Mouse (Mus musculus) ES-E14 (cell line): ENCODE measurements at regions not wholly inside any gene's neighbourhood (a gene's known extent, or its start where the extent isn't known, plus 50 kb on each side); places are given as distances from the start of the nearest gene placed in this dataset.

Experiments
- DNase-seq: peaks from one replicate; pipeline ENCODE4 v3.0.0-alpha.2; 2013; ENCODE audit warnings: low read depth, low spot score
- H3K27ac ChIP-seq: 2 replicates; pipeline ENCODE4 v1.5.1; 2012; ENCODE audit warnings: low read depth, mild to moderate bottlenecking, low read length, moderate library complexity, mixed read lengths; ENCODE audit not compliant: poor library complexity, insufficient read depth, severe bottlenecking
- H3K36me3 ChIP-seq: 2 replicates; pipeline ENCODE4 v1.6.1; 2012; ENCODE audit warnings: mild to moderate bottlenecking, low read length, moderate library complexity, mixed read lengths; ENCODE audit not compliant: control insufficient read depth, poor library complexity, insufficient read depth, severe bottlenecking
- H3K4me1 ChIP-seq, 2 experiments: fragments of 150-350 bp in 1 of 2; sonication (generic) in 1 of 2; 2 replicates each; pipeline ENCODE4 v1.6.1; 2012; ENCODE audit warnings: low read length in 2 of 2, mild to moderate bottlenecking in 1 of 2, mixed read lengths in 1 of 2; ENCODE audit not compliant: control insufficient read depth in 2 of 2, insufficient read depth in 2 of 2, poor library complexity in 1 of 2
- H3K4me3 ChIP-seq, 2 experiments: fragments of 150-350 bp in 1 of 2; sonication (generic) in 1 of 2; 2 replicates each; pipeline ENCODE4 v1.5.1; 2012; ENCODE audit warnings: low read length in 2 of 2, low read depth in 1 of 2, mild to moderate bottlenecking in 1 of 2, mixed read lengths in 1 of 2; ENCODE audit not compliant: insufficient read depth in 1 of 2, poor library complexity in 1 of 2, severe bottlenecking in 1 of 2
- H3K9ac ChIP-seq: 2 replicates; pipeline ENCODE4 v1.6.1; 2012; ENCODE audit warnings: low read depth, mild to moderate bottlenecking, low read length, mixed read lengths; ENCODE audit not compliant: poor library complexity, insufficient read depth, severe bottlenecking
- H3K9me3 ChIP-seq: fragments of 150-350 bp; sonication (generic); 2 replicates; pipeline ENCODE4 v1.6.1; 2012; ENCODE audit warnings: low read depth, mild to moderate bottlenecking, low read length; ENCODE audit not compliant: control insufficient read depth, insufficient read depth
- CHD2 ChIP-seq: IDR thresholded peaks from 2 replicates; pipeline ENCODE4 v1.6.1; 2014; ENCODE audit warnings: mild to moderate bottlenecking, low read depth, low read length, inconsistent platforms
- HCFC1 ChIP-seq: IDR thresholded peaks from 2 replicates; pipeline ENCODE4 v1.6.1; 2012; ENCODE audit warnings: low read length, inconsistent platforms, borderline replicate concordance; ENCODE audit not compliant: insufficient read depth
- MAFK ChIP-seq: IDR thresholded peaks from 2 replicates; pipeline ENCODE4 v1.6.1; 2014; ENCODE audit warnings: mild to moderate bottlenecking, low read depth, low read length, inconsistent platforms; ENCODE audit not compliant: insufficient read depth
- ZC3H11A ChIP-seq: IDR thresholded peaks from 2 replicates; pipeline ENCODE4 v1.6.1; 2012; ENCODE audit warnings: low read depth, mild to moderate bottlenecking, inconsistent platforms, low read length, borderline replicate concordance
- ZNF384 ChIP-seq: IDR thresholded peaks from 2 replicates; pipeline ENCODE4 v1.6.1; 2012; ENCODE audit warnings: low read depth, low read length, inconsistent platforms
- in situ Hi-C, 2 experiments: fragments of 600-800 bp; cut with MboI; formaldehyde crosslinking; loops; one replicate each; pipeline ENCODE4 v1.15.1; 2025; ENCODE audit warnings: low sequenced_read_pairs in 2 of 2, inconsistent platforms in 1 of 2; ENCODE audit not compliant: unreplicated experiment in 2 of 2

DNA sequence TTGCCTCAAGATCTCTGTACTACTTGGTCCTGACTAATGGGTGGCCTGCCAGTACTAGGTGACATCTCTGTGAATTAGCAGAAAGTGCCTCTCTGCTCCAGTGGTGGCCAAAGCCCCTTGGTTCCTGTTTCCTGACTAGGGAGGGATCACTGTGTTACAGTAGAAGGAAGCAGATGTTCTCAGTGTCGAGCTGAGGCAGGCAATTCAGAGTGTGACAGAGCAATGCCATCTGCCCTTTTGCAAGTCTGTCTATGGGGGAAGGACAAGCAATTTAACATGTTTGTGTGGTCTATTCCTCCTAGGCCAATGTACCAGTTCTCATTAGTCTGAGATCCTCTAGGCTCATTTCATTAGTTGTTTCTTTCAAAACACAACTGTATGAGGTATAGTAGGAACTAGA lies 1553.1 kb upstream of the Got2 start:
- no peaks in the 10 kb centered on the region for H3K4me1 ChIP-seq
- in situ Hi-C loops = no loop called here
- no peaks in the 10 kb centered on the region for H3K36me3 ChIP-seq
- no peak for TF ChIP-seq ZC3H11A
- TF ChIP-seq MAFK = no peak
- no peak for TF ChIP-seq CHD2
- TF ChIP-seq HCFC1 = no peak
- TF ChIP-seq ZNF384 = no peak
- H3K4me3 ChIP-seq = no peak overlapping the region
- H3K9ac ChIP-seq = no peak overlapping the region
- no peak overlapping the region for H3K27ac ChIP-seq
- no peaks in the 10 kb centered on the region for H3K9me3 ChIP-seq
- DNase-seq = no peak

DNA sequence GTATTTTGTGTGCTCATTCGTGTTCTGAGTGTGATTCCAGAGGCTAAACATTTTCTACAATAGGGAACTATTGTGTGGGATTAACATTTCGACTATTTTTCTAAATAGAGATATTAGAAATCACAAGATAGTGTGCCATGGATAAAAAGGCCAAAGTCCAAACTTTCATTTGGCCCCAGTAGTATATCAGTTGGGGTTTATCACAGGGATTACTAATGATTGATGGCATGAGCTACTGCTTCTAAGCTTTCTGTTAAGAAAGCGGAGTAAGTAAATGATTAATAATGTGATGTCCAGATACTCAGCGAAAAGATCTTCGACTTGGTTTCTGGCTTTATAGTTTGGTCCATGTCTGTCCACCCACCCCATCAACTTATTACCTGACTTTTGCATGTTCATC lies 1545.2 kb upstream of the Got2 start:
- no peak overlapping the region for H3K27ac ChIP-seq

DNA sequence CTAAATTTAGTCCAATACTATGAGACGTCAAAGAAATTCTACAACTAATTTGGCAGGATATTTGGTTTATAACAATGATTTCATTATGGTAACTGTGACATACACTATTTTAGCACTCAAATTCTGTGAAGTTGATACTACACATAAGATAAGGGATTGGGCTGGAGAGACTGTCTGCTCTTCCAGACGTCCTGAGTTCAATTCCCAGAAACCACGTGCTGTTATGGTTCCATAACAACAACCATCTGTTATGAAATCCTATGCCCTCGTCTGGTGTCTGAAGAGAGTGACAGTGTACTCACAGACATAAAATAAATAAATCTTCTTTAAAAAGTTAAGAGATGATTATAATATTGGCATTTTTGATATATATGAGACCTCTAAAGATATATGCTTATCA lies 1543.1 kb upstream of the Got2 start:
- Histone ChIP-seq H3K9ac (no peak overlapping the region), H3K4me1 (no peaks in the 10 kb centered on the region), H3K9me3 (no peaks in the 10 kb centered on the region), H3K4me3 (no peak overlapping the region), H3K36me3 (no peaks in the 10 kb centered on the region), H3K27ac (no peak overlapping the region)
- in situ Hi-C loops = no loop called here
- DNase-seq = no peak
- TF ChIP-seq HCFC1 (no peak), ZNF384 (no peak), ZC3H11A (no peak), CHD2 (no peak), MAFK (no peak)

More for the DNA sequence above, 1545.2 kb upstream of the Got2 start:
- TF ChIP-seq ZNF384 = no peak
- TF ChIP-seq MAFK = no peak
- no peak for TF ChIP-seq ZC3H11A
- TF ChIP-seq CHD2 = no peak
- TF ChIP-seq HCFC1 = no peak
- Histone ChIP-seq H3K9ac (no peak overlapping the region), H3K9me3 (no peaks in the 10 kb centered on the region), H3K4me1 (no peaks in the 10 kb centered on the region), H3K4me3 (no peak overlapping the region), H3K36me3 (no peaks in the 10 kb centered on the region)
- no peak for DNase-seq
- in situ Hi-C loops = no loop called here

GRCm38 (mm10) chr8:97422331-97422730 lies 1534.0 kb upstream of the Got2 start:
- no peak overlapping the region for H3K27ac ChIP-seq
- no peak overlapping the region for H3K4me3 ChIP-seq
- DNase-seq = no peak
- no peaks in the 10 kb centered on the region for H3K9me3 ChIP-seq
- in situ Hi-C loops = no loop called here
- no peaks in the 10 kb centered on the region for H3K36me3 ChIP-seq
- TF ChIP-seq ZC3H11A (no peak), HCFC1 (no peak), MAFK (no peak), CHD2 (no peak), ZNF384 (no peak)
- no peaks in the 10 kb centered on the region for H3K4me1 ChIP-seq
- no peak overlapping the region for H3K9ac ChIP-seq

DNA sequence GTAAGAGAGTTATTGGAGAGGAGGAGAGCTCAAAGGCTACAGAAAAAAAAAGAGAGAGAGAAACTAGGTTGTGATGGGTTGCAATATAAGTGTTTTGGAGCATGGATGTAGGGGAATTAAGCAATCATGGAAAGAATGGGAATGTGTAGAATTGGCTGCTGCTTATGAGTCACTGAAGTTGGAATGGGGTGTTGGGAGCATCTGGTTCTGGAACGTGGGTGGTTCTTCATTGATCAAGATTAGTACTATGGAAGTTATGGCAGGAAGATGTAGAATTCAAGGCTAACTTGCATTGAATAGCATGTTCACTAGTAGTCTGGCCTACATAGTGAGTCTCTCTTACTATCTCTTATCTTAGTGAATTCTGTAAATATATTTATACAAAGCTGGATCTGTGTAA lies 1526.4 kb upstream of the Got2 start:
- no peak overlapping the region for H3K27ac ChIP-seq
- no peaks in the 10 kb centered on the region for H3K4me1 ChIP-seq
- no peaks in the 10 kb centered on the region for H3K9me3 ChIP-seq
- no peak for DNase-seq
- no peak overlapping the region for H3K4me3 ChIP-seq
- no peak overlapping the region for H3K9ac ChIP-seq
- H3K36me3 ChIP-seq = no peaks in the 10 kb centered on the region
- TF ChIP-seq MAFK (no peak), HCFC1 (no peak), CHD2 (no peak), ZNF384 (no peak), ZC3H11A (no peak)
- in situ Hi-C loops = no loop called here
